Mouse (Mus musculus) forebrain, postnatal 0 days (tissue): ENCODE data around the gene Krt87. TPM values are rescaled to one million over a fixed set of nuclear protein-coding genes. Genes with fewer than 3 reads are reported as not detected.

ENCODE experiments used
- ATAC-seq: fragments of 200-750 bp; cut with Nextera tagmentation; 2 replicates; pipeline ENCODE4 v1.8.0; 2017; ENCODE audit warnings: mild to moderate bottlenecking, moderate library complexity
- DNase-seq: peaks from one replicate; pipeline ENCODE4 v3.0.0-alpha.2; 2015
- H3K27ac ChIP-seq: fragments of 300-500 bp; sonication (generic); 2 replicates; pipeline ENCODE4 v1.5.1; 2014; ENCODE audit warnings: low read depth, mild to moderate bottlenecking, antibody characterized with exemption, low read length, moderate library complexity, mixed read lengths
- H3K27me3 ChIP-seq: fragments of 300-500 bp; sonication (generic); 2 replicates; pipeline ENCODE4 v1.6.1; 2014; ENCODE audit warnings: mild to moderate bottlenecking, low read length, mixed read lengths; ENCODE audit not compliant: insufficient read depth
- H3K36me3 ChIP-seq: fragments of 300-500 bp; sonication (generic); 2 replicates; pipeline ENCODE4 v1.6.1; 2014; ENCODE audit warnings: mild to moderate bottlenecking, moderate library complexity; ENCODE audit not compliant: insufficient read depth
- H3K4me1 ChIP-seq: fragments of 300-500 bp; sonication (generic); 2 replicates; pipeline ENCODE4 v1.6.1; 2014; ENCODE audit warnings: antibody characterized with exemption; ENCODE audit not compliant: insufficient read depth
- H3K4me2 ChIP-seq: fragments of 300-500 bp; sonication (generic); 2 replicates; pipeline ENCODE4 v1.6.1; 2014; ENCODE audit warnings: low read depth, mild to moderate bottlenecking, moderate library complexity
- H3K4me3 ChIP-seq: fragments of 300-500 bp; sonication (generic); 2 replicates; pipeline ENCODE4 v1.5.1; 2014; ENCODE audit warnings: low read depth, low read length, mixed read lengths
- H3K9ac ChIP-seq: fragments of 300-500 bp; sonication (generic); 2 replicates; pipeline ENCODE4 v1.6.1; 2014; ENCODE audit warnings: mild to moderate bottlenecking
- H3K9me3 ChIP-seq: fragments of 300-500 bp; sonication (generic); 2 replicates; pipeline ENCODE4 v1.6.1; 2016; ENCODE audit warnings: low read length
- CTCF ChIP-seq: sonication (generic); IDR thresholded peaks from 2 replicates; pipeline ENCODE4 v1.5.1; 2016; ENCODE audit warnings: antibody characterized with exemption, control low read depth, low read depth
- WGBS: fragments of 180-500 bp; shearing (Covaris S2); extraction: QIAGEN DNeasy Blood & Tissue Kit; methylation state at CpG from one replicate; pipeline ENCODE4 v1.1.7; 2014; 5-methylcytosine and 5-hydroxymethylcytosine counted together
- polyA plus RNA-seq: library from polyadenylated mRNA; unstranded; fragments of >200 nt; fragmentation: Nextera tagmentation; extraction: Ambion mirVana; gene quantifications from 2 replicates; pipeline ENCODE4 v1.2.1, GENCODE M21; 2015
- total RNA-seq: library from RNA; depleted of rRNA; stranded (reverse); fragments of >200 nt; gene quantifications from 2 replicates; pipeline ENCODE4 v1.2.3, GENCODE M21; 2014

Krt87 gene
- total and polyA plus RNA-seq, 2 experiments from 2014 or later: 0.36 to 0.52 TPM

DNA sequence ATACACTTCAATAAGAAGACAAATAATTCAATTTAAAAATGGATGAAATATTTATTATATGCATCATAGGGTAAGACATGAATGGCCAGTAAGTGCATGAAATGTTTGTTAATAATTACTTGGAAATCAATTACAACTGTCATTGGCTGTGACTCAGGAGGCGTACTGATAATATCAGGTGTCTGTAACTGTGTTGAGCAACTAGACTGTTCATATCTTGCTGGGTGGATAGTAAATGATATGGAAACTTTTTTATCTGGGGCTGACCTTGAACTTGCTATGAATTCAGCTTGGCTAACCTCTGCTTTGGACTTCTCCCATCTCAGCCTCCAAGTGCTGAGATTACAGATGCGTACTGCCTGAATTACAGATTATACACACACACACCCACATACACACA, 40.9 kb downstream of the Krt87 start:
- H3K4me1 ChIP-seq: no peaks in the 10 kb centered on the region
- ATAC-seq (no peak), DNase-seq (no peak)
- no peak overlapping the region for H3K4me3 ChIP-seq
- H3K4me2 ChIP-seq: no peak overlapping the region
- no peaks in the 10 kb centered on the region for H3K36me3 ChIP-seq
- H3K9me3 ChIP-seq: no peaks in the 10 kb centered on the region
- no peaks in the 10 kb centered on the region for H3K27me3 ChIP-seq
- WGBS: 94% methylated on average over 2 of the region's 2 CpGs
- no peak overlapping the region for H3K27ac ChIP-seq
- no peak for TF ChIP-seq CTCF
- no peak overlapping the region for H3K9ac ChIP-seq

DNA sequence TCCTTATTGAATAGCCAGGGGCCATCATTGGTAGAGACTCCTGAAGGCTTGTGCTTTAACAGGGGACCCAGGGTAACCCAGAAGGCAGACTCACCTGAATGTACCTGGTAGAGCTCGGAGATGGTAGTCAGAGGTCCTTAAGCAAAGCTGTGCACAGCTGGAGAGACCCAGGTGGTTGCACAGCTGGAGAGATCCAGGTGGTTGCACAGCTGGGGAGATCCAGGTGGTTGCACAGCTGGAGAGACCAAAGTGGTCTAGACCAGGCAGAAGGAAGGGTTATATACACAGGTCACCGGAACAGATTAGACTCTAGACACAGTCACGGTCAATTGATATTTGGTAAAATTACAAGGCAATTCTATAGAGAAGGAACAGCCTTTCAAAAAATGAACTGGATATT, 41.7 kb downstream of the Krt87 start:
- no peaks in the 10 kb centered on the region for H3K36me3 ChIP-seq
- DNase-seq: no peak
- no peaks in the 10 kb centered on the region for H3K4me1 ChIP-seq
- no peak overlapping the region for H3K4me3 ChIP-seq
- H3K9ac ChIP-seq: no peak overlapping the region
- TF ChIP-seq CTCF: no peak
- H3K27ac ChIP-seq: no peak overlapping the region
- H3K9me3 ChIP-seq: no peaks in the 10 kb centered on the region
- no peak for ATAC-seq
- WGBS: 84% methylated on average over 3 of the region's 3 CpGs
- H3K4me2 ChIP-seq: no peak overlapping the region
- H3K27me3 ChIP-seq: no peaks in the 10 kb centered on the region

DNA sequence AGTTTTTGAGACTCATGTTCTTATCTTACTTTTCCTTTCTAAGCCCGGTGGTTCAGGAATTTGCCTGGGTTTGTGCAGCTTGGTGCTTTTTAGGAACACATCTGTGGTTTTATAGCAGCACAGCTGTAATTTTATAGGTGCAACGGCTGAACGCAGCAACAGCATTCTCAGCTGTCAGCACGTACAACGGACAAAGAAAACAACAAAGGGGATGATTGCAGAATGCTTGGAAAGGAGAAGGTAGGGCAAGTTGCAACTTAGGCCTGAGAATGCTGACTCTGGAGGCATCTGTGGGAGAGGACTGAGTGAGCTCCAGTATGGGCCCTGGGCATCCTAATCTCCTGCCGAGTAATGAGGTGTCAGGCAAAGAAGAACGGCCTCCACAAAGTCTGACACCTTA, 42.1 kb downstream of the Krt87 start:
- Histone ChIP-seq H3K4me2 (no peak overlapping the region), H3K27ac (no peak overlapping the region), H3K4me3 (no peak overlapping the region), H3K27me3 (no peaks in the 10 kb centered on the region), H3K36me3 (no peaks in the 10 kb centered on the region), H3K4me1 (no peaks in the 10 kb centered on the region), H3K9ac (no peak overlapping the region), H3K9me3 (no peaks in the 10 kb centered on the region)
- TF ChIP-seq CTCF: no peak
- DNase-seq (no peak), ATAC-seq (no peak)
- WGBS: 66% methylated on average over 7 of the region's 7 CpGs

DNA sequence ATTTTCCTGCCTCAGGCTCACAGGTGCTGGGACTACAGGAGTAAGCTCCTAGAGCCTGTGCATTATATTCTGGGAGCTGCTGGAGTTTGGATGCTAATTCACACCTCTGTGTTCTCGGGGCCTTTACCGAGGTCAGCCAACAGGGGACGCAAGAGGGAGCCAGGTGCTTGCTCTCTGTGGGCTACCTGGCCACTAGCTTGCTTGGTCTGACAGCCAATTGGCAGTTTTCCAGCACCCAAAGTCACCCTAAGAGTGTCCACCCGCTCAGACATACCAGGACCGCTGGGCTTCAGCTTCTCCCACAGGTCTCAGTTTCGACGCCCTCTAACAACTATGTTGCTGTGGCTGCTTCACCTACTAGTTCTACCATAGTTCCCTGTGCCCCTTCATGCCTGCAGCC, 43.7 kb downstream of the Krt87 start:
- Histone ChIP-seq H3K27ac (no peak overlapping the region), H3K4me1 (no peaks in the 10 kb centered on the region), H3K4me2 (no peak overlapping the region), H3K27me3 (no peaks in the 10 kb centered on the region), H3K4me3 (no peak overlapping the region), H3K9ac (no peak overlapping the region), H3K9me3 (no peaks in the 10 kb centered on the region), H3K36me3 (no peaks in the 10 kb centered on the region)
- WGBS: 67% methylated on average over 7 of the region's 7 CpGs
- no peak for ATAC-seq
- TF ChIP-seq CTCF: no peak
- DNase-seq: no peak

DNA sequence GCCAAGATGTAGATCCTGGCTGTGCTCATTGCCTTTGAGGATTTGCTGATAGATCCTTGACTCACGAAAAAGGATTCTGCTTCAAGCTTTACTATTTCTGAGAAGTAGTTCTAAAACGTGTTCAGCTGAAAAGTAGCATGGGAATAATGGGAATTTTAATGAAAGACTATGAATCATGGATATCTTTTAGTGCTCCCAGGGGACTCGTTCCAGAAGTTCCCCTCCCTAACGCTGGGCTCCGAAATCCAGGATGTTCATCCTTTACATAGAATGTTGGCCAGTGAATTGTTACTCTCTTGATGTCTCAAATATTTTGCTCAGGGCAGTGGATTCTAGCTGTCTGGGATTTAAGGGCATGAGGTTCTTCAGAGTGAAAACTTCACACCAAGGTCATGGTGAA, 46.4 kb downstream of the Krt87 start:
- Histone ChIP-seq H3K9ac (no peak overlapping the region), H3K27ac (no peak overlapping the region), H3K4me3 (no peak overlapping the region), H3K4me1 (no peaks in the 10 kb centered on the region), H3K27me3 (no peaks in the 10 kb centered on the region), H3K4me2 (no peak overlapping the region), H3K9me3 (no peaks in the 10 kb centered on the region), H3K36me3 (no peaks in the 10 kb centered on the region)
- WGBS: 83% methylated on average over 5 of the region's 5 CpGs
- no peak for TF ChIP-seq CTCF
- no peak for DNase-seq
- no peak for ATAC-seq

DNA sequence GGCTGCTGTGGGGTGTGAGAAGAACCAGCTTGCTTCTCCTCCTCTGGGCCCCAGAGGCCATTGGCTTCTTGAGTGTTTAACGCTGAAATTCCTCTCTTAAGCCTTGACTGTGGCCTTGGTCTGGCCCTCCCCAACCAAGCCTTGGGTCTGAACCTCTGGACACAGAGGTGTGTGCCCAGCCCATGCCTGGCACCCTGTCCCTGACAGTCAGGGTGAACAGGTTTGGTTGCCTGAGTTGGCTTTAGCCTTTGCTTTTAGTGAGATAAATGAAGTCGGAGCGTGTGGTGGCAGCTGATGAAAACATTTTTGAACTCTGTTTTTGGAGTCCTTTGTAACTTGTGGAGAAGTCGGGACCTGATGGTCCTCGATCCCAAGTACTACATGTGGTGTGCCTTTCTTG, 48.4 kb downstream of the Krt87 start:
- Histone ChIP-seq H3K4me1 (no peaks in the 10 kb centered on the region), H3K27me3 (no peaks in the 10 kb centered on the region), H3K9me3 (no peaks in the 10 kb centered on the region), H3K4me3 (no peak overlapping the region), H3K36me3 (no peaks in the 10 kb centered on the region), H3K27ac (no peak overlapping the region), H3K4me2 (no peak overlapping the region), H3K9ac (no peak overlapping the region)
- ATAC-seq (no peak), DNase-seq (no peak)
- TF ChIP-seq CTCF: no peak
- WGBS: 87% methylated on average over 5 of the region's 5 CpGs

DNA sequence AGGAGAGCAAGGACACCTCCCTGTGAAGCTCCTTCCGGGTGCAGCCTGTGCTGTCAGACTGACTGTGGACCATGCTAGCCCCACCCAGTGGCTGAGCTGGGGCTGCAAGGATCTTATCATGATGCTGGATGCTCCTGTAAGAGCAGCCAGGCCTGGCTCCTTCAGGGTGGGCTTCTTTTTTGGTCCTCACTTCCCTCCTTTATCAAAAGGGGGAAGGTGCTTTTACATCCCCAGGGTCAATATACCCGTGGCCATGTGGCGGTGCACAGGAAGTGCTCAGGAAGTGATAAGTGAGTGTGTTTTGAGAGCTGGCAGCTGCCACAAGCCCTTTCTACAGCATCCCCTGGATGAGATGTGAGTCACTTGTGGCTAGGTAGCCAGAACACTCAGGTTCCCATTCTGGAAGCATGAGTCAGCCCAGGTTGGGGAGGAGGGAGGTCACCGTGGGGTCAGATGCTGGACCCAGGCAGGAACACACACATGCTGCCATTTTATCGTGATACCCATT, 50.5 kb downstream of the Krt87 start:
- WGBS: 71% methylated on average over 5 of the region's 5 CpGs

DNA sequence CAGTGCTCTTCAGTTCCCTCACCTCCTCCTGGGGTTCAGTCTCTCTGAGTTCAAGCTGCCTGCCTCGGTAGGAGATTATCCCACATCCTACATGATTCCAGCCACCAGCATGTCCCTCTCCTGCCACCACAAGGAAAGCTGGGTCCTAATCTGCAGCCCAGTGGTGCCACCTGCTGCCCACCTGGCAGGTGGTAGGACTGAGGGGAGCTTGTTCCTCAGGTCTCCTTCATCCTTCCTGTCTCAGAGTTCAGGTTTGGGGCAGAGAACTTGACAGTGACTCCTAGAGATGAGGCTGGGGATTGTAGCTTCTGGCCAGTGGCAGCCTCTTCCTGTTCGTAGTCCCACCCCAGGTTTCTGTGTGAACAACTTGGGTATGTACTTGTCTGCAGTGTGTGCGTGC, 51.4 kb downstream of the Krt87 start:
- whole genome bisulfite sequencing: 66% methylated on average over 3 of the region's 3 CpGs
- no peaks in the 10 kb centered on the region for H3K9me3 ChIP-seq
- DNase-seq: no peak
- no peak for ATAC-seq
- H3K4me2 ChIP-seq: no peak overlapping the region
- H3K4me3 ChIP-seq: no peak overlapping the region
- peak; percentile 46 for TF ChIP-seq CTCF
- H3K9ac ChIP-seq: no peak overlapping the region
- H3K4me1 ChIP-seq: no peaks in the 10 kb centered on the region
- no peak overlapping the region for H3K27ac ChIP-seq
- H3K27me3 ChIP-seq: no peaks in the 10 kb centered on the region
- H3K36me3 ChIP-seq: no peaks in the 10 kb centered on the region

More for the DNA sequence above, 50.5 kb downstream of the Krt87 start:
- Histone ChIP-seq H3K27me3 (no peaks in the 10 kb centered on the region), H3K36me3 (no peaks in the 10 kb centered on the region), H3K4me1 (no peaks in the 10 kb centered on the region), H3K9ac (no peak overlapping the region), H3K9me3 (no peaks in the 10 kb centered on the region), H3K4me2 (no peak overlapping the region), H3K27ac (no peak overlapping the region), H3K4me3 (no peak overlapping the region)
- TF ChIP-seq CTCF: peak; percentile 33; the same call in 1 of the 2 replicates
- no peak for ATAC-seq
- no peak for DNase-seq
